ENCODE assay signal across 8 mouse cellular contexts in the genomic region with DNA sequence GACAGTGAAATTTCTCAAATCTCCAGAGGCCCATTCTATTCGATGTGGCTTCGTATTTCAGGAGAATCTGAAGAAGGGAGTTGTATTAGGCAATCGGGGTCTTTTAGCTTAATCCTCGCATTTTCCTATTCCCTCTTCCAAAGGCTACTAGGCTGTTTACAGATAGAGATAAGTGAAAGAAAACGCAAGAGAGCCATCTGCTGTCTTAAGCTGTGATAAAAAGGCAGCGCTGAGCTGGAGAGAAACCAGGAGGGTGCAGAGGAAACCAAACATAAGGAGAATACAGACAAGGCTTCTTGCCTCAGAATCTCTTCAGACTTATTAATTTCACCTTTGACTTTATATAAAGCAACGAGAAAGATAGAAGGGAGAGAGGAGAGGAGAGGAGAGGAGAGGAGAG.
DNase-seq lines count a peak whose midpoint lies in the region; ATAC-seq and TF ChIP-seq lines count a peak whose summit lies in the region.
"Had no signal": no experiment of that assay in that cellular context is flagged by ENCODE, and none has a peak within 500 bp of the region (broad histone marks: within the 10 kb centered on the region; RNA-seq: fewer than 3 reads in every experiment).

No protein-coding gene starts in this region.

- DNase-seq in right cerebral cortex, adult 2 months (ENCODE audit: low spot score in 2 of 2), result peak; percentile 52 to 61
- no peak for DNase-seq in right cerebral cortex, postnatal 36 days (ENCODE audit: low spot score in 2 of 2)
- DNase-seq in left cerebral cortex, postnatal 25 days (ENCODE audit: low spot score in 2 of 2), result peak; percentile 37 to 75
- no peak for DNase-seq in lung, postnatal 10 days
- DNase-seq in kidney, postnatal 4 days, result no peak

- peaks cover 3% of the 10 kb centered on the region for H3K4me1 ChIP-seq in cortical plate, adult 2 months (ENCODE audit: control insufficient read depth, insufficient read depth, low read length)

- no peak for ATAC-seq in monocyte, adult 5-6 weeks (replicated peaks; ENCODE audit: insufficient number of reproducible peaks, low FRiP score, low TSS enrichment, poor library complexity, severe bottlenecking)
- ATAC-seq: Patski had no signal

- no peak for TF ChIP-seq POLR2A in cortical plate, adult 2 months (IDR thresholded peaks at IDR 0.05; ENCODE audit: extremely low read depth, insufficient read depth, low read length)

- H3K27ac ChIP-seq in cortical plate, adult 2 months (ENCODE audit: insufficient read depth, low read length), result no peak overlapping the region

- intact Hi-C loops in left cerebral cortex, postnatal 25 days (cut with DNase I), result loop anchor here (10.0 kb wide), 1 partner anchor 571 kb away; the partner anchor contains the start of gene Nalcn

- TF ChIP-seq CTCF in cortical plate, adult 2 months (IDR thresholded peaks at IDR 0.05; ENCODE audit: extremely low read depth, insufficient read depth, low read length), result peak; percentile 46

- no peak overlapping the region for H3K4me3 ChIP-seq in cortical plate, adult 2 months (ENCODE audit: insufficient read depth, low read length)

Comparison
In these comparisons a context has a peak if more than half of its experiments do, and no peak if none do; other contexts are left out.
1. DNase-seq: peak in right cerebral cortex, adult 2 months (2 of 2) and left cerebral cortex, postnatal 25 days (2 of 2); none in right cerebral cortex, postnatal 36 days (0 of 2), lung, postnatal 10 days (single experiment) and kidney, postnatal 4 days (0 of 2).